Mouse (Mus musculus) midbrain, embryonic 12.5 days (tissue): ENCODE results near the gene Dtnbp1. TPM values are rescaled to one million over a fixed set of nuclear protein-coding genes. Genes with fewer than 3 reads are reported as not detected.
A peak's percentile ranks its signal among the peaks of the same experiment; 100 is the strongest.

Experiments used
- ATAC-seq: fragments of 200-750 bp; cut with Nextera tagmentation; 2 replicates; pipeline ENCODE4 v1.8.0; 2017; ENCODE audit warnings: low read depth, moderate TSS enrichment, moderate library complexity; ENCODE audit not compliant: low FRiP score
- H3K27ac ChIP-seq: fragments of 300-500 bp; sonication (generic); replicated peaks from 2 replicates; pipeline ENCODE4 v1.5.1; 2016; ENCODE audit warnings: mild to moderate bottlenecking
- H3K27me3 ChIP-seq: fragments of 300-500 bp; sonication (generic); 2 replicates; pipeline ENCODE4 v1.6.1; 2016; ENCODE audit warnings: mild to moderate bottlenecking
- H3K36me3 ChIP-seq: fragments of 300-500 bp; sonication (generic); 2 replicates; pipeline ENCODE4 v1.6.1; 2016
- H3K4me1 ChIP-seq: fragments of 300-500 bp; sonication (generic); 2 replicates; pipeline ENCODE4 v1.6.1; 2016
- H3K4me2 ChIP-seq: fragments of 300-500 bp; sonication (generic); replicated peaks from 2 replicates; pipeline ENCODE4 v1.6.1; 2016; ENCODE audit warnings: mild to moderate bottlenecking, moderate library complexity
- H3K4me3 ChIP-seq: fragments of 300-500 bp; sonication (generic); 2 replicates; pipeline ENCODE4 v1.5.1; 2016; ENCODE audit warnings: mild to moderate bottlenecking
- H3K9ac ChIP-seq: fragments of 300-500 bp; sonication (generic); replicated peaks from 2 replicates; pipeline ENCODE4 v1.6.1; 2016; ENCODE audit warnings: mild to moderate bottlenecking, moderate library complexity
- H3K9me3 ChIP-seq: fragments of 300-500 bp; sonication (generic); 2 replicates; pipeline ENCODE4 v1.6.1; 2016; ENCODE audit warnings: mild to moderate bottlenecking
- WGBS: fragments of 180-500 bp; shearing (Covaris S2); methylation state at CpG from one replicate; pipeline ENCODE4 v1.1.7; 2016; 5-methylcytosine and 5-hydroxymethylcytosine counted together
- polyA plus RNA-seq: library from polyadenylated mRNA; unstranded; fragments of >200 nt; fragmentation: Nextera tagmentation; extraction: Ambion mirVana; gene quantifications from 2 replicates; pipeline ENCODE4 v1.2.1, GENCODE M21; 2016

Gene Dtnbp1
- polyA plus RNA-seq, 1 experiment from 2014 or later: 80.9 TPM

DNA sequence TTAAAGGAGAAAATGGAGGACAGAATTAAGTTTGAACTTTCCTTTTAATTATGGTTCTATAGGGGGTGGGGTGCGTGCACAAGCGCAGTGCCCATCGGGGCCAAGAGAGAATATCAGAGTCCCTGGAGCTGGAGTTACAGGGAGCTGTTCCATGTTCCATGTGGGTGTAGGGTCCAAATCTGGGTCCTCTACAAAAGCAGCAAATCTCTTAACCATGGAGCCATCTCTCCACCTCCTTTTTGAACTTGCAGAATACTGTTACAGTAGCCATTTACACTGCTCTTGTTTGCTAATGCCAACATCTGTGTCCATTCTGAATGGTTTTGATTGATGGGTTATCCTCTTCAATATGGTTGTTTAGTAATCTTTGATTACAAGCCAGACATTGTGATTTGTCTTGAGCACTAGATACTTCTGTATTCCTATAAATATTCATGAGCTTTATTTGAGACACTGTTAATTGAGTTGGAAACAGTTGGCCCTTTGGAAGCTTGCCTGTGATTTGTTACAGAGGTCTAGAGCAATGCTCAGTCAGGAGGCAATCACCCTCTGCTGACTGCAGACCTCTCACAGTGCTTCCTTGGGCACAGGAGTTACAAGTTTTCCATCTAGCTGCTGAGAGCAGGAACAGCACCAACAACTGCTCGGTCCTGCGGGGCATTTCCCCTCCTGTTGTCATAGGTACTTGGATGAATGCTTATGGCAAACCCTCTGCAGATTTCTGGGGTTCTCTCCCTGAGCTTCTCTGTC, 41.2 kb downstream of the Dtnbp1 start:
- no peak for ATAC-seq
- Histone ChIP-seq H3K4me2 (no peak overlapping the region), H3K4me3 (no peak overlapping the region), H3K9ac (no peak overlapping the region), H3K4me1 (peaks cover 11% of the 10 kb centered on the region), H3K36me3 (no peaks in the 10 kb centered on the region), H3K9me3 (no peaks in the 10 kb centered on the region), H3K27ac (no peak overlapping the region), H3K27me3 (no peaks in the 10 kb centered on the region)
- 88% methylated on average over 5 of the region's 5 CpGs for WGBS

DNA sequence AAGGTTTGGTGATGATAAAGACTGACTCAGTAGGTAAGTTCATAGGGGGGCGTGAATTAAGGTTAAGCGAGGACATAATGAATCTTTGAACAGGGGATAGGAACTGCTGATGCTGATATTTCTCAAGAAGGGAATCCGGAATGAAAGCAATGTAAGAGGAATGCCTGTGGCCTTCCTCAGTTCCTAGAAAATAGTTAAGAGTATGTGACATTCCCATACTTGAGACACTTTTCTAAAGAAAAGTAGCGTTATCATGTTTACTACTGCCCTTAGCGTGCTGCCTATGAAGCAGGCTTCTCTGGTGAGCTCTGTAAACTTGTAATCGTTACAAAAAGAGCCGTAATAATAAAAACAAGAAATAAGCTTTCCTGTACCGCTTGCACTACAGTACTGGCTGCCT, 44.9 kb downstream of the Dtnbp1 start:
- no peak for ATAC-seq
- Histone ChIP-seq H3K4me2 (no peak overlapping the region), H3K4me3 (no peak overlapping the region), H3K9ac (no peak overlapping the region), H3K27ac (no peak overlapping the region), H3K36me3 (no peaks in the 10 kb centered on the region), H3K27me3 (no peaks in the 10 kb centered on the region), H3K4me1 (peaks cover 11% of the 10 kb centered on the region), H3K9me3 (no peaks in the 10 kb centered on the region)
- 93% methylated on average over 8 of the region's 8 CpGs for WGBS

DNA sequence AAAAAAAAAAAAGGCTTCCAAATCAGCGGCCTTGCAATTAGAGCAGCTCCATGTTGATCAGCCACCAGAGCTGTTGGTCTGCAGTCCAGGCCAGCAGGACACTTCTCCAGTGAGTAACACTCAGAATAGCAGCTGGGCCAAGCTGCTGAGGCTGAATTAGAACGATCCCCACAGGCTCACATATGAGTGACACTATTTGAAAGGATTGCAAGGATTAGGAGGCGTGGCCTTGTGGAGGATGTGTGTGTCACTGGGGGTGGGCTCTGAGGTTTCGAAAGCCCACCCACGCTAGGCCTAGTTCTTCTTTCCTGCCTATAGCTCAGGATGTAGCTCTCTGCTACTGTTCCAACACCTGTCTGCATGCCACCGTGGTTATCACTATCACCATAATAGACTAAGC, 46.2 kb downstream of the Dtnbp1 start:
- no peak overlapping the region for H3K4me2 ChIP-seq
- H3K36me3 ChIP-seq: no peaks in the 10 kb centered on the region
- WGBS: 91% methylated on average over 6 of the region's 6 CpGs
- H3K4me3 ChIP-seq: no peak overlapping the region
- no peaks in the 10 kb centered on the region for H3K9me3 ChIP-seq
- H3K4me1 ChIP-seq: peaks cover 3% of the 10 kb centered on the region; the same call in 1 of the 2 replicates
- ATAC-seq: no peak
- H3K27ac ChIP-seq: no peak overlapping the region
- no peaks in the 10 kb centered on the region for H3K27me3 ChIP-seq
- H3K9ac ChIP-seq: no peak overlapping the region

DNA sequence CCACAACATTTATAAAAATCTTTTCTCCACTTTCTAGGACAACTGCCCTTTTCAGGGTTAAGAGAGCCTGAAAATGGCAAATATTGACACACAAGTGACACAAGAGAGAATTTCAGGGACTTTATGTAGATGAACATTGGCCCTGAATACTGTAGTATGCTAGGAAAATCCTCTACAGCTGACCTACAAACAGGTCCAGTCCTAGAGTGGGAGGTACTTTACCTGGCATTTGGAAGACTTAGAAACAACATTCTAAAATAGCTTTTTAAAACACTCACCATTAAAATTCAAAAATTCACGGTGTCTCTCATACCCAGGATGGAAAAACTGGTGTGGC, 47.7 kb downstream of the Dtnbp1 start:
- Histone ChIP-seq H3K36me3 (no peaks in the 10 kb centered on the region), H3K9me3 (no peaks in the 10 kb centered on the region), H3K4me1 (no peaks in the 10 kb centered on the region), H3K4me2 (no peak overlapping the region), H3K4me3 (no peak overlapping the region), H3K27me3 (no peaks in the 10 kb centered on the region), H3K9ac (no peak overlapping the region), H3K27ac (no peak overlapping the region)
- 95% methylated on average over 1 of the region's 1 CpGs for WGBS
- no peak for ATAC-seq

DNA sequence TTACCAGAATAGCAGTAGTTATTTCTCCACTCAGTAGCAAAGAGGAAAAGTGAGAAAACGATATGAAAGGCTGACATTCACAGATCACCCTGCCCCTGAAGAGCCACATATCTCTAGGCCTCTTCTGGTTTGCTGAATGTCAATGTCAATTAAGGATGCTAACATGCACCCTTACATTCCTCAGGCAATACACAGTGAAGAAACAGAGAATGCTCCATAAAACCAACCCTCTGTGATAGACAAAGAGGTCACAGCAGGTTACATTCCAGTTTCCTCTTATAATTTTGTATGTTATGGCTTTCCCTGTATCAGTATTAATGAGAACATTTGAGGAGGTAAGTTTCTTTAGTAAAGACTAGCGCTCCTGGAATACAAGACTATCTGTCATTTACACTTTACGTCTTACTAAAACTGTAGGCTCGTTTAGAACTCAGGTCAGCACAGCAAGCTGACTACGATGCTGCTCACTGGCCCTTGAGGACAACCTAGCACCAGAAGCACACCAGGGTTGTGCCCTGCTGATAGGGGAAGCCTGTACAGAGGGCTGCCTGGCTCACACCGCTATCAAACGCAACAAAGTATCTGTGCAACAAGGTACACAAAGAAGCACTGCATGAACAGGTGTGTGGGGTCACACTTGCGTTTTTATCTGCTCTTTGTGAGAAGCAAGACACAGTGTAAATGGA, 48.3 kb downstream of the Dtnbp1 start:
- H3K36me3 ChIP-seq: no peaks in the 10 kb centered on the region
- H3K4me1 ChIP-seq: no peaks in the 10 kb centered on the region
- no peaks in the 10 kb centered on the region for H3K9me3 ChIP-seq
- no peak overlapping the region for H3K9ac ChIP-seq
- H3K27me3 ChIP-seq: no peaks in the 10 kb centered on the region
- no peak overlapping the region for H3K4me2 ChIP-seq
- no peak overlapping the region for H3K4me3 ChIP-seq
- 83% methylated on average over 8 of the region's 8 CpGs for WGBS
- no peak overlapping the region for H3K27ac ChIP-seq
- no peak for ATAC-seq

DNA sequence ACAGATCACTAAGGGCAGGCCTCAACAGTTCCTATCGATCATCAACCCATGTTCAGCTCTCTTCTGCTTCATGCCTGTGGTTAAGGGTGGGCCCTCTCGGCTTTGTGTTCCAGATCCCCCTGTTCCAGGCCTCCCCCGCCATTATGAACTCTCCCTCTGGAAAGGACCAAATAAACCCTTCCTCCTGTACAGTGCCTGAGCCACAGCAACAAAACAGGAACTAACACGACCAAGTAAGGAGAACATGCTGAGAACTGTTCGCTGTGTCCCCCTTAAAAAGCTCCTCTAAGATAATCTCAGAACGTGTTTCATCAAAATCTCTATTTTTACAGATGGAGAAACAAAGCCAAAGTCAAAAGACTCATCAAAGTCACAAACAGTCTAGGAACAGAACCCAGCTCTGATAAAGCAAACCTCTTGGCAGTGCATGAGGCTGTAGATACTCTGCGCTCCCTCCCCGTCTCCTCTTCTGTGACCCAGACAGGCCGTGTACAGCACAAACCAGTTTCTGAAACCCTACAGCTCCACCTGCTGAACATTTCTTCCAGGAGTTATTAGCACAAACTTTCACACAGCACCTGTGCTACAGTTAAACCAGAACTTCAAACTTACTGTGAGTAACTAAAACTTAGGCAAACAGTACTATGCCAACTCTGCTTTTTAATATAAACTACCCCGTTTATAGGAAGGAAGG, 49.4 kb downstream of the Dtnbp1 start:
- no peak overlapping the region for H3K27ac ChIP-seq
- no peaks in the 10 kb centered on the region for H3K36me3 ChIP-seq
- H3K27me3 ChIP-seq: no peaks in the 10 kb centered on the region
- ATAC-seq: no peak
- H3K9ac ChIP-seq: no peak overlapping the region
- WGBS: 81% methylated on average over 10 of the region's 10 CpGs
- no peak overlapping the region for H3K4me3 ChIP-seq
- no peak overlapping the region for H3K4me2 ChIP-seq
- no peaks in the 10 kb centered on the region for H3K9me3 ChIP-seq
- peaks cover 6% of the 10 kb centered on the region for H3K4me1 ChIP-seq

DNA sequence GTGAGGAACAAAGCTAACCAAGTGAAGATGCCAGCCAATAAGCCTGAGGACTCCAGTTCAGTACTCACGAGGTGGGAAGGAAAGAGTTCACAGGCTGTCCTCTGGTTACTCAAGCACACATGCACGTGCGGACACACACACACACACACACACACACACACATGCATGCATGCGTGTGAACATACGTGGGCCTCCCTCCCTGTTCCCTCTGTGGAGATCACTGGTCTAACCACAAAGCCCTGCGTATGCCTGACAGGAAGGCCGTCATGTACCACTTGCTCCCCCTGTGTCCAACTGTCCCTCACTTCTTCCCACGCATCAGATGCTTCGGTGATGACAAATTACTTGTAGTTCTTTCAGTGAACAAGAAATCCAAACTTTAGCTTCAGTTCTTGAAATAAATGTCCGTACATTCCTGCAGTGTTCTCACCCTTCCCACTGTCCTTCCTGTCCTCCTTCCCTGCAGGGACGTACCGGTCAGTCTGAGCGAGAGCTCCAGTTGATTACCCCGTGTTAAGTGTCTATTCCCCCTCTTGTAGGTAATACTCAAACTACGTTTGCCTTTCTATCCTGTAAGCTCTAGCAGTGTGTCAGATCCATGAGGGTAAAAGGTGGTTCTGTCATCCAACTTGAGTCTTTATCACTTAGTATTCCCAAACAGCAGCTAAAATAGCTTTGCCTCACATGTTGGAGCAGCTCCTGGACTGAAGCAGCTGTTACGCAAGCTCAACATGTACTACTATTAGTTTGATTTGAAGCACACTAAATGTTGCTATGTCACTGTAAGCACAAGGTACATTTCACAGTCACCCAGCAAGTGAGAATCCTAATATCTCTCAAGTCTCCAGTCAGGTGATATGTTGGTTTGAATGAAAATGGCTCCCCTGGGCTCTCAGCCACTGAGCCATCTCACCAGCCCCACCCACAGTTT, 53.4 kb downstream of the Dtnbp1 start:
- H3K9me3 ChIP-seq: no peaks in the 10 kb centered on the region
- H3K4me2 ChIP-seq: no peak overlapping the region
- ATAC-seq: no peak
- no peaks in the 10 kb centered on the region for H3K27me3 ChIP-seq
- H3K36me3 ChIP-seq: 0 out of 2 replicates have a peak, but pooled peaks cover 8% of the 10 kb centered on the region
- no peak overlapping the region for H3K9ac ChIP-seq
- H3K4me1 ChIP-seq: peaks cover 28% of the 10 kb centered on the region
- H3K4me3 ChIP-seq: no peak overlapping the region
- WGBS: 91% methylated on average over 16 of the region's 16 CpGs
- H3K27ac ChIP-seq: no peak overlapping the region

DNA sequence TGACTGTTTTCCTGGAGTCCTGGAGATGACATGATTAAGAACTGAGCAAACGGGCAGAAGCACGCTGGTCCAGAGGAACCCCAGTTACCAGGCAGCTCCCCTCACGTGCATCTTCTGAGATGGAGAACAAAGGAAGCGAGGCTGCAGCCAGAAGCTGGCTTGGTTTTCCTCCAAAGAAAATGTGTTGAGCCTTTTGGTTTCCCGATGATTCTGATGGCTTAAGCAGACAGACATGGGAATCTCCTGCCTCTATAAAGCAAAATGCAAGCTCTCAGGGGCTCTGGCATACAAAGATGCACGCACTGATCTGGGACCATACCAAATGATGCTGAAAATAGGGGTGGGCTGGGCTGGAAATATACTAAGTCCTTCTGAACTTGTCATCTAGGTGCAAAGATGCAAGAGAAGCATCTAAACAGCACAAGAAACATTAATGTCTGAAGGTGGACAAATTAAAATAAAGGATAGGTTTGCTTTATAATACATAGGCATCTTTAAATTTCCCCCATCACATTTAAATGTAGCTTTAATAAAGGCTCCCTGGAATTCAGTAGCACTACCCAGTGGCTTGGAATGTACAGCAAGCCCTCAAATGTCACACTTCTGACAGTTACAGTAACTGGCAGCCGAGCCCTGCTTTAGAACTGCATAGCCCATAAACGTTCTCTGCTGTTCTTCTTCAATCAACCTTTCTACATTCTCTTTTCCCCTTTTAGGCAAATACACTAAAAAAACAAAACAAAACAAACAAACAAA, 54.9 kb downstream of the Dtnbp1 start:
- ATAC-seq: no peak
- peaks cover 34% of the 10 kb centered on the region for H3K4me1 ChIP-seq
- peak overlapping the region; percentile 53 for H3K4me2 ChIP-seq
- no peaks in the 10 kb centered on the region for H3K9me3 ChIP-seq
- peak overlapping the region; percentile 85 for H3K27ac ChIP-seq
- peak overlapping the region; percentile 56 for H3K9ac ChIP-seq
- H3K27me3 ChIP-seq: no peaks in the 10 kb centered on the region
- peak overlapping the region; percentile 46 for H3K4me3 ChIP-seq
- 25% methylated on average over 8 of the region's 8 CpGs for WGBS
- 0 out of 2 replicates have a peak, but pooled peaks cover 8% of the 10 kb centered on the region for H3K36me3 ChIP-seq

DNA sequence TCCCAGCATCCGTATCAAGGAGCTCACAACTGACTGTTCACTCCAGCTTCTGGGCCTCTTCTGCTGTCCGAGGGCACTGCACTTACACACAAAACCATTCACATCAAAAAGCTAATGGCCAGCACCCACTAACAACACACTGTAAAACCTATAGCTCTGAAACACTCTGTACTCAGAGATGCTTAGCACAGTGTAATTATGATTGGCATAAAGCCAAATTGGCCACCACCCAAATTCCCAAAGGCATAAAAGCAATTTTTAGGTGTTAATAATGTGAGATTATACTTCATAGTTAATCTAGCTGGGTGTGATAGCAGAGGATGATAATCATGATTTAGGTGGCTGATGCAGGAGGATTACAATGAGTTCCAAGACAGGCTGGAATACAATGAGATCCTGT, 58.3 kb downstream of the Dtnbp1 start:
- Histone ChIP-seq H3K9ac (no peak overlapping the region), H3K36me3 (0 out of 2 replicates have a peak, but pooled peaks cover 8% of the 10 kb centered on the region), H3K27me3 (no peaks in the 10 kb centered on the region), H3K4me3 (no peak overlapping the region), H3K4me1 (peaks cover 38% of the 10 kb centered on the region), H3K27ac (no peak overlapping the region), H3K9me3 (no peaks in the 10 kb centered on the region), H3K4me2 (no peak overlapping the region)
- WGBS: 87% methylated on average over 2 of the region's 2 CpGs
- ATAC-seq: no peak

DNA sequence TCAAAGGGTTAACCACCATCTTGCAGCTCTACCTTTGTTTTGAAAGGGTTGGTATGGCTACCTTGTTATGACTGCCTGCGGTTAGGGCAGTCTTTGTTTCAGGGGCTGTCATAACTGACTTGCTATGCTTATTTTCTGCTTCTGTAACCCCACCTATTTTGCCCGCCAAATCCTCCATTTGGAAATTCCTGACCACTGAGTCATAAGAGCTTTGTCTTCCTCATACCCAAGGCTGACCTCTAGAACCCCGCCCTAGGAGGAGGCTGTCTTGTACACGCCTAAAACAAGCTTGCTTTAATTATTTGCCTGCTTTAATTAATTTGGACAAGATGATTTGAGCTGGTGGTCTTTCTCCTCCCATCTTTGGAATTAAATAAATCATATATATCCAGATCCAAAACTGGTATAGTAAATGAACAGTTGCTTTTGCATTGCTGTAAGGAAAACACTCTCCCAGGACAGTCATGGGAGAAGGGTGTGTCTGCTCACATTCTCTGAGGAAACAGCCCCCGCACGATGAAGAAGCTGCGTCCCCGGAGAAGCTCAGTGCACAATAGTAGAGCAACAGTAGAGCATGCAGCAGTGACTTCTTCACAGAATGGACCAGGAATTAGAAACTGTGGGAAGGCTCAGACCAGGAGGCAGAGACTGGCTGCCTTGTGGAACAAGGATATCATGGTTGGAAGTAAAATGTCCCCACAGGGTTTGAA, 62.5 kb downstream of the Dtnbp1 start:
- Histone ChIP-seq H3K27ac (no peak overlapping the region), H3K4me3 (no peak overlapping the region), H3K4me2 (no peak overlapping the region), H3K36me3 (0 out of 2 replicates have a peak, but pooled peaks cover 12% of the 10 kb centered on the region), H3K9ac (no peak overlapping the region), H3K9me3 (no peaks in the 10 kb centered on the region), H3K27me3 (no peaks in the 10 kb centered on the region), H3K4me1 (peaks cover 13% of the 10 kb centered on the region)
- ATAC-seq: no peak
- WGBS: 83% methylated on average over 8 of the region's 8 CpGs
